Mouse (Mus musculus) activated CD4-positive, CD25-positive, alpha-beta regulatory T cell (primary cell): ENCODE results near the gene 1700016H13Rik. TPM values are rescaled to one million over a fixed set of nuclear protein-coding genes. Genes with fewer than 3 reads are reported as not detected.

Source experiments
- polyA plus RNA-seq, 2 experiments: library from polyadenylated mRNA; unstranded; fragments of 100-300 nt; shearing (Covaris generic); gene quantifications; one replicate each; pipeline ENCODE4 v1.2.1; 2017

The 1700016H13Rik gene
- not detected for polyA plus RNA-seq

DNA sequence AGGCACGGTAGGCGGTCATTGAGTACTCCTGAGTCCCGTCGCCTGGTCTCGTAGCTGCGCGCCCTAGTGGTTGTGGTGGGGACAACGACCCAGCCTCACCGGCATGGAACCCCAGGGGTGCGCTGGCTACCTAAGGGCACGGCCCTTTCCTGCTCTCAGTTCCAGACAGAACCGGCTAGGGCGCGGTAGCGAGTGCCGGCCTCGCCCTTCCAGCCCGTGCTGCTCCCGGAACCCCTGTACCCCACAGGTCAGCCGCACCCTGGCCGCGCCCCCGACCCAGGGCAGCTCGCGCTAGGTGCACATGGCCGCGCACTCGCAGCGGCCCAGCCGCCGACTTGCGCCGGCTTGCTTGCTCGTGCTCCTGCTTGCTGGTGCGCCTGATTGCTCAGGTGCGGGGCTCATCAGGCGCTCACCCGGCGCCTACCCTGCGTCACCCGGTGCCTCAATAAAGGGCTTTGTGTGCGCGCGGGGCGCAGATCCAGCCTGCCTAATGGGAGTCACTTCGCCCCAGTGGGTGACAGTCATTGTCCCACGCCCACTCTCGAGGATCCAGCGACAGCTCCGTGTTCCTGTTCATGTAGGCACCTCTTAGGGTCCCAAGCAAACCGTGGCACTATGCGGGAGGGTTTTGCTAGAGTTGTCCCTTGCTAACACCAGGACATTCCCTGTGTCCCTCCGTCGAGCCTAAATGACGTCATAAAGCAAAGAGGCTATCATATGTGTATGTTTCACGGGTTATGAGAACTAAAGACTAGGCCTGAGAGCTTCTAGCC, at the start of gene 1700016H13Rik:
1700016H13Rik (minus strand) TSS at position 665 of the 773 bp plus-strand sequence.

DNA sequence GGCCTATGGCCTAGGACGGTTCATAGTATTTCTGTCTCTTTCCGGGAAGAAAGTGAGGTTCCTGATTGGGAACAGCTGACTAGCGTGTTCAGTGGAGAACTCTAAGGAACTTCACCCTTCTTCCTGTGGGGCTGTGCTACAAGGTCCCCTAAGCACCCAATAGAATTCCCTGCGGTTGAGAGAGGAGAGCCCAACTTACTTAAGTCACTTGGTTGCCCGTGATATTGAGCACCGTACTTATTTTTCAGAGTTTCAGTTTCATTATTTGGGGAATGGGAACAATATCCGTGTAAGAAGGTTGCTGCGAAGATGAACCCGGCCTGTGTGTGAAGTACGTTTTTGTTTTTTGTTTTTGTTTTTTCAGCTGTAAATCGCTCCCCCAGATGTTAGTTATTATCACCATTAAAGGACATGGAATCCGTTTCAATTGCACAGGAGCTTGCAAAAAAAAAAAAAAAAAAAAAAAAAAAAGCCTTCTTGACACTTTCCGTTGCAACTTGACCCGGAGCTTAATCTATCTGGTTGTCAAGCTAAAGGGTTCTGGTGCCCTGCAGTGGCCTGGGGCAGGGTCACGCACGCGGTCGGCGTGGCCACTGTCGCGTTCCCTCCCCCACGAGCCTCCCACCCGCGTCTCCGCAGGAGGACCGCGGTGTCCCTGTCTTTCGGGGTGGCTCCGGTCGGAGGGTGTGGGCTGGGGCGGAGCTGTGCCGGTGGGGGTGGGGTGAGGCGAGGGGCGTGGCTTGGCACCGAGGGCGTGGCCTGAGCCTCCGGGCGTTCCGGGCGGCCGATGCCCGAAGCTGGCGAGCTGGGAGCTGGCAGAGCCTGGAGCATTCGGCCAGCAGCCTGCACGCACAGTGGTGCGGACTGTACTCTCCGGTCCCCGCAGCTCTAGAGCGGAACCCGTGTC, 36.1 kb upstream of the 1700016H13Rik start, which contains the start of gene Aff1:
Aff1 (plus strand) TSS at position 751 of the 907 bp plus-strand sequence.

DNA sequence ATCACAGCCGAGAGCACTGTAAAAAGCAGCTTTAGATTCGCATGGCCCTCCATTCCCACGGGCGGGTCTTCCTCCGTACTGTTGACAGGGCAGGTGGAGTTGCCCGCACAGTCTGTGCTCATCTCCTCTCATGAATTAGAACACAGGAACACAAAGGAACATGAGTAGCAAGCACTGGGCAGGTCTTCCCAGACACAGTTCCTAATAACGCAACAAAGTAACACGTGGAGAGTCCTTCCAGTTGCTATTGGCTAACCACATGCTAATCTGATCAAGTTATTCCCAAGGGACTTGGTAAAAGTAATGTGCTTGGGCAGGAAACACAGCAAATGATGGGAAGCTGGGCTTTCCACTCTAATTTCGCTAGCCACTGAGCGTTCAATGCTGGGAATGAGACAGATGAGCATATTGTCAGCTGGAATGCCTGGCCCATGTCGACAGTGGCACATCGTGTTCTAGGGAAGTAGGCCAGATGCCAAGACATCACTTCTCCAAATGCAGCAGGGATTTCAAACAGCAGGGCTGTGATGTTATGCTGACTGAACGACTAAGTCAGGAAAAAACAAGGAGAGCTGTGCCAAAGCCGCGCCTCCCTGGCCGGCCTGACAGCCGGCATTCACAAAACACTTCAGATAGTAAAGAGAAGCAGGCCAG, 26.6 kb downstream of the 1700016H13Rik start, which contains the start of gene Slc10a6:
Slc10a6 (minus strand) TSS at position 293 of the 654 bp plus-strand sequence.

Other genes starting within 250 kb of the 1700016H13Rik start
- gene Ptpn13, start 230.8 kb downstream of the 1700016H13Rik start, polyA plus RNA-seq: 10 to 100 TPM; 23.0 to 23.3 TPM
- gene Slc10a6, start 26.6 kb downstream of the 1700016H13Rik start, polyA plus RNA-seq: not detected
- gene Aff1, start 36.4 kb upstream of the 1700016H13Rik start, polyA plus RNA-seq: 10 to 100 TPM; 29.1 to 42.3 TPM